Mouse (Mus musculus) megakaryocyte, embryonic 14.5 days (primary cell): Measurements from ENCODE around the gene Slc7a14. TPM values are rescaled to one million over a fixed set of nuclear protein-coding genes. Genes with fewer than 3 reads are reported as not detected.

Source experiments
- H3K27me3 ChIP-seq: replicated peaks from 2 replicates; pipeline ENCODE3; 2012; ENCODE audit warnings: inconsistent platforms
- H3K36me3 ChIP-seq: replicated peaks from 2 replicates; pipeline ENCODE3; 2012; ENCODE audit warnings: low read length, inconsistent platforms, mixed read lengths
- H3K4me1 ChIP-seq: 2 replicates; pipeline ENCODE4 v1.6.1; 2012; ENCODE audit warnings: inconsistent platforms
- H3K4me3 ChIP-seq: replicated peaks from 2 replicates; pipeline ENCODE3; 2012; ENCODE audit warnings: moderate library complexity, mild to moderate bottlenecking, inconsistent platforms
- H3K9me3 ChIP-seq: 2 replicates; pipeline ENCODE4 v1.6.1; 2012; ENCODE audit warnings: inconsistent platforms
- FLI1 ChIP-seq: IDR thresholded peaks from 2 replicates; pipeline ENCODE4 v1.6.1; 2012; ENCODE audit warnings: low read length, inconsistent platforms, mixed read lengths
- GATA1 ChIP-seq: IDR thresholded peaks from 3 replicates; pipeline ENCODE4 v1.6.1; 2012; ENCODE audit warnings: mixed read lengths, low read length, inconsistent platforms, borderline replicate concordance
- polyA plus RNA-seq: library from polyadenylated mRNA; stranded (reverse); fragments of >175 nt; gene quantifications from 2 replicates; pipeline ENCODE4 v1.2.3, GENCODE M21; 2012; ENCODE audit warnings: low replicate concordance; ENCODE audit not compliant: insufficient read depth

The Slc7a14 gene
- polyA plus RNA-seq, 1 experiment = not detected

DNA sequence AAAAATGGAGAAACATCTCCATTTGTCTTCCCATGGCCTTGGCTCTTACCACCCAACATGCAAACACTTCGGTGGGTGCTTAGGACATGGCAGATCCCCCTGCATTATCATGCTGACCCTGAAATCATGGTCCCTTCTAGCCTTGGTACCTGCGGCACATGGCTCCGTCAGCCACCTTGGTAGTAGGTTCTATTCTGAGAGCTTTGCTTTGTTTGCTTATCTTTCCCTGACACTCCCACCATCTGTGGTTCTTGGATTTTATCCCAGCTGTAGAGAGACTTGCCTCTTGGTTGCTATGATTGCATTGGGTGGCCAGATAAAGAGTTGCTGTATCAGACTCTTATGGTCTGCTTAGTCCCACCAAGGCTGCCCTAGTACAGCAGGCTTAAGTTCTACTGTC lies 46.6 kb downstream of the Slc7a14 start:
- Histone ChIP-seq H3K4me3 (no peak overlapping the region), H3K36me3 (no peaks in the 10 kb centered on the region), H3K27me3 (no peaks in the 10 kb centered on the region), H3K9me3 (no peaks in the 10 kb centered on the region), H3K4me1 (0 out of 2 replicates have a peak, but pooled peaks cover 3% of the 10 kb centered on the region)
- TF ChIP-seq GATA1 (no peak), FLI1 (no peak)

DNA sequence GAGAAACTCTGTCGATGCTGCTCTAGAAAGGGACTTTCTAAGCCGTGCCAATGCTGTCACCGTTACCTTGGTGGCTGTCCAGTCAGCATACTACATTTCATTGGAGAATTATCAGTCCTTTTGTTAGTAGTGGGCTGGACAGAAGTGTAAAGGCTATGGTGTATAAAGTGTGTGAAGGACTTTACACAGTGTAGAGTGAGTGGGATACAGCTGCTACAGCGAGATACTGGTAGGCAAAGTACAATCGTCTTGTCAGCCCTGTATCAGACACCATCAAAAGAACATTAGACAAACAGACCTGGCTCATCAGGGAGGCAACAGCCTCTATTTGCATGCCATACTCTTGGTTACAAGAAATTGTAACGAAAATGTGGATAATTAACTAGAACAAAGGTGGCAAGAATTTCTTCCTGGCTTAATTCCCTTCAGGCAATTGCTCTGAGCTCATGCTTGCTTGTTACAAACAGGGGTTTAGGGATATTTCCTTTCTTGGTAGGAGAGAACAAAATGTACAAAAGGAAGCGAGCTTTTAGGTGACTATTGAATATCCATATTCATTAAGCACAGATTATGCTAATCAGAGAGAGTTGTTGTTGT lies 48.7 kb downstream of the Slc7a14 start:
- H3K36me3 ChIP-seq = no peaks in the 10 kb centered on the region
- H3K4me3 ChIP-seq = no peak overlapping the region
- H3K4me1 ChIP-seq = 0 out of 2 replicates have a peak, but pooled peaks cover 3% of the 10 kb centered on the region
- TF ChIP-seq FLI1 (no peak), GATA1 (no peak)
- no peaks in the 10 kb centered on the region for H3K27me3 ChIP-seq
- H3K9me3 ChIP-seq = peaks cover 10% of the 10 kb centered on the region; the same call in 1 of the 2 replicates

DNA sequence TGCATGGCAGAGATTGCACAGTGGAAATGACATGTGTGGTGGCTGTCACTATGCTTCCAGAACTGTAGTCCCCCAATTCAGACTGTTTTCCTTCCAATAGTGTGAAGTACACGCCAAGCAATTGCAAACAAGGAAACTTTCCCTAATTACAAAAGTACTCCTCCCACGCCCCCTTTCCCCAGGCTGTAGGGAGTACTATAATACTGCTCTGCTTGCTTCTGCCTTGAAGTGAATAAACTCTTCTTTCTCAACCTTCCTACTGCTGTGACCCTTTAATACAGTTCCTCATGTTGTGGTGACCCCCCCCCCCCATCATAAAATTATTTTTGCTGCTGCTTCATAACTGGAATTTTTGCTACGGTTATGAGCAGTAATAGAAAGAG lies 49.2 kb downstream of the Slc7a14 start:
- H3K4me3 ChIP-seq = no peak overlapping the region

DNA sequence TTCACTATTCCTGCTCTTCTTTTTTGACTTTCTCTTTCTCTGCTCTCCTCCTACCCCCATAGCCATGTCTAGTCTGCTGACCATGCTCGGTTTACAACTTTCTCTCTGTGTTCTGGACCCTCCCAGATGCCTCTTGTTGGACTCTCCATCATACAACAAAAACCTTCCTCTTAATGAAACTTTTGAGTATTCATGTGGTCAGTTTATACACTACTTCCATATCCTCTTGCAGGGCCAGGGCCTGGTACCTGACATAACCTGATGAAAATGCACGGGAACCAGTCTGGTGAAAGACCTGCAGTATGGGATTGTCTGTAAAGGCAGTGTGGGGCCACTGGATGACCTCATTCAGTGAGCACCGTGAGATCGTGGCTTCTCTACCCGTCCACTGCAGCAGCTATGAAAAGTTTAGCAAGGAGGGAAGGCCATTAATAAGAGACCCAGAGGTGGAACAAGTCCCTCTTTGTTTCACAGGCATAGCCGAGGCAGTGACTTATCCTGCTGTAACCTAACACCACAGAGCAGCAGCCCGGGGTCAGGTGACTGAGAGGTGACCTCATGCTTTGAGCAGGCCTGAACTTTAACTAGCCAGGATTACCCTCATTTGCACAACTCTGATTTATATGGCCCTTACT lies 49.7 kb downstream of the Slc7a14 start:
- Histone ChIP-seq H3K36me3 (no peaks in the 10 kb centered on the region), H3K27me3 (no peaks in the 10 kb centered on the region), H3K4me3 (no peak overlapping the region), H3K9me3 (peaks cover 10% of the 10 kb centered on the region; the same call in 1 of the 2 replicates), H3K4me1 (0 out of 2 replicates have a peak, but pooled peaks cover 3% of the 10 kb centered on the region)
- TF ChIP-seq FLI1 (no peak), GATA1 (no peak)

More for the DNA sequence above, 49.2 kb downstream of the Slc7a14 start:
- peaks cover 10% of the 10 kb centered on the region; the same call in 1 of the 2 replicates for H3K9me3 ChIP-seq
- no peaks in the 10 kb centered on the region for H3K27me3 ChIP-seq
- TF ChIP-seq FLI1 (no peak), GATA1 (no peak)
- H3K4me1 ChIP-seq = 0 out of 2 replicates have a peak, but pooled peaks cover 3% of the 10 kb centered on the region
- H3K36me3 ChIP-seq = no peaks in the 10 kb centered on the region

DNA sequence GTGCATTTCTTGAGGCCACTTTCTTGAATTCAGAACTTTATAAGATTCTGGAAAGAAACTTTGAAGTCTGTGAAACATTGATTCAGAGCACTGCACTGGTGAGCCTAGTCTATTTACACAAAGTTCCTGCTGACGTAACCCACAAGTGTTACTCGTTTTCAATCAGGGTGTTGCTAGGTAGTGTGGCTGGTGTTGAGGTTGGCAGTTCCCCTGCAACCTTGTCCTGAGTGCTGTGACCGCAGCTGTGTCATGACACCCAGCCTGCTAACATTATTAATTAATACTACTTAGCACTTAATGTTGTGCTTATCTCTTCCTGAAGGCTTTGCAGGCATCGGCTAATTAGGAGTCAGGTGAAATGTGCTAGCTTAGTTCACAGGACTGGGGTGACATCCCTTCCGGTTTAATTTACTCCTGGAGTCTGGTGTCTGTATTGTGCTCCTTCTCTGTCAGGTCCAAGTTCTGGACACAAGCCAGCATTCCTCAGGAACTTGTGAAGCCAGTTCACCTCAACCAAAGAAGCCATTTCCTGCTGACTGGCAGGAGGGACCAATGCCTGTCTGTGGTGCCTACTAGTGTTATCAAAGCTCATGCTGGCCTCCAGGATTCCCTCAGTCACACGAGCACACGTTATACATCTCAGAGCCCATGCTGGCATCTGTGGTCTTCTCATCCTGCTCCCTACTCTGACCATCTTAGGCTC lies 50.5 kb downstream of the Slc7a14 start:
- no peaks in the 10 kb centered on the region for H3K36me3 ChIP-seq
- TF ChIP-seq GATA1 (no peak), FLI1 (no peak)
- H3K27me3 ChIP-seq = no peaks in the 10 kb centered on the region
- 0 out of 2 replicates have a peak, but pooled peaks cover 3% of the 10 kb centered on the region for H3K4me1 ChIP-seq
- peaks cover 10% of the 10 kb centered on the region; the same call in 1 of the 2 replicates for H3K9me3 ChIP-seq
- H3K4me3 ChIP-seq = no peak overlapping the region

DNA sequence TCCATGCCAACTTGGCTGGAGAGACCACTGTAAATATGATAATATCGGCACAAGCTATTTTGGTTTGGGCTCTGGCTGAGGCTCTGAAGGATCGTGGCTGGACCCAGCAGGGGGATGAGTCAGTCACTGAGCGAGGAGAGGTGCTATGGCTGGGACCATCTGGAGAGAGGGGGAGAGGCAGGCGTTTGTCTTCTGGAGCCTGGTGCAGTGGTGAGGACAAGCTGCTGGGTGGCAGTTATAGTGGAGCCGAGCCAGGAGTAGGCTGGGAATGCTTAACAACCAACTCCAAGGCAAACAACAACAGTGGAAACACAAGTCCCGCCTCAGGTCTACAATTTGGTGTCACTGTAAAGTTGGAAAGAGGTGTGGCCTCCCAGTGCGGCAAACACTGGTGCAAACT lies 55.8 kb downstream of the Slc7a14 start:
- H3K9me3 ChIP-seq = peaks cover 10% of the 10 kb centered on the region; the same call in 1 of the 2 replicates
- no peaks in the 10 kb centered on the region for H3K27me3 ChIP-seq
- H3K36me3 ChIP-seq = no peaks in the 10 kb centered on the region
- no peak overlapping the region for H3K4me3 ChIP-seq
- TF ChIP-seq GATA1 (no peak), FLI1 (no peak)
- no peaks in the 10 kb centered on the region for H3K4me1 ChIP-seq

DNA sequence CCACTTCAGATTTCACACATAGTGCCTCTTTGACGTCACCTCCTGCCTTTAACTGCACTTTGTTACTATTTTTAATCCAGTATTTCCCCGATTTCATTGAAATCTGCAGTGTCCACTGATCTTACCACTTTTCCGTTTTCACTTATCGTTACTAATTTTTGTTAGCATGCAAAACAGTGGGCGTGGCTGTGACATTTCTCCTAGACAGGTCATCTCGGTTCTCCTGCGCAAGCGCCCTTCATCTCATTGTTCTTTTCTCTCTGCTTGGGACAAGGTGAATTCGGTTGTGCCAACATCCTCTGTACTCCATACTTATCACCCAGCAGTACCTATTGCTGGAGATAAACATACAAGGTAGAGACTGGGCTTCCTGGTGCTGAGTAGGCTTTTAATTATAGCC lies 56.3 kb downstream of the Slc7a14 start:
- Histone ChIP-seq H3K4me1 (no peaks in the 10 kb centered on the region), H3K4me3 (no peak overlapping the region), H3K27me3 (no peaks in the 10 kb centered on the region), H3K36me3 (no peaks in the 10 kb centered on the region), H3K9me3 (peaks cover 10% of the 10 kb centered on the region; the same call in 1 of the 2 replicates)
- TF ChIP-seq FLI1 = no peak
- TF ChIP-seq GATA1 = no peak

DNA sequence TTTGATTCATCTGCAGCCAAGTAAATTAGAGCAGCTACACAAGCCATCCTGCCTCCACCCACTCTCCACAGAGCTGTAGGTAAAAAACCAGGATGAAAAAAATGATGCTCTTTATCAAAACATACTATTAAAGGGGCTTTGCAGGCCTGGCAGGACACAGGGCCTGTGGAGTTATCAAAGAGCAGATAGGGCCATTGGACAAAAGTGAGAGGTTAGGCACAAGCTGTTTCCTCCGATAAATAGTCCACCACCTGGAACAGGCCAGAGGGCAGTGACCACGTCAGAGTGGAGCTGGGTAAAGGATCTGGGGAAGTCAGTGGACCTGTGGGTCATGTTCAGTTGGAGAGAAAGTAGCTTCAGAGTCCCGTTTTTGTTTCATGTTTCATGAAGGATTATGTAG lies 57.6 kb downstream of the Slc7a14 start:
- TF ChIP-seq GATA1 = no peak
- TF ChIP-seq FLI1 = no peak
- no peaks in the 10 kb centered on the region for H3K27me3 ChIP-seq
- H3K36me3 ChIP-seq = no peaks in the 10 kb centered on the region
- H3K9me3 ChIP-seq = peaks cover 2% of the 10 kb centered on the region; the same call in 1 of the 2 replicates
- H3K4me3 ChIP-seq = no peak overlapping the region
- no peaks in the 10 kb centered on the region for H3K4me1 ChIP-seq

DNA sequence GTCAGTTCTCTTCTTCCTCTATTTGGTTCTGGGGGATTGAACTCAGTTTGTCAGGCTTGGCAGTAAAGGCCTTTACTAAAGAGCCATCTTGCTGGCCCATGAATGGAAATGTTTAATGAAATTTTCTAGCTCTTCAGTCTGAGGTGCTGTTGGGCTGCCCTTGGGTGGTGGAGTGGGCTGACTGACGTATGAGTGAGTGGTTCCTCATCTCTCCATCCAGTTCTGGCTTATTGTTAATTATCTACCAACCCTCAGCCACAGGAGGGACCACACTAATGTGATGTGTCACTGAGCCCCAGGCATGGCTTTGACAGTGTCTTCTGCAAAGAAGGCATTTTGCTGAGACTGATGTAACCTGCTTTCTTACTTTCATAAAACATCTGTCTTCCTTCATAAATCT lies 66.7 kb downstream of the Slc7a14 start:
- Histone ChIP-seq H3K9me3 (no peaks in the 10 kb centered on the region), H3K4me3 (no peak overlapping the region), H3K4me1 (no peaks in the 10 kb centered on the region), H3K27me3 (no peaks in the 10 kb centered on the region), H3K36me3 (no peaks in the 10 kb centered on the region)
- no peak for TF ChIP-seq FLI1
- TF ChIP-seq GATA1 = no peak

DNA sequence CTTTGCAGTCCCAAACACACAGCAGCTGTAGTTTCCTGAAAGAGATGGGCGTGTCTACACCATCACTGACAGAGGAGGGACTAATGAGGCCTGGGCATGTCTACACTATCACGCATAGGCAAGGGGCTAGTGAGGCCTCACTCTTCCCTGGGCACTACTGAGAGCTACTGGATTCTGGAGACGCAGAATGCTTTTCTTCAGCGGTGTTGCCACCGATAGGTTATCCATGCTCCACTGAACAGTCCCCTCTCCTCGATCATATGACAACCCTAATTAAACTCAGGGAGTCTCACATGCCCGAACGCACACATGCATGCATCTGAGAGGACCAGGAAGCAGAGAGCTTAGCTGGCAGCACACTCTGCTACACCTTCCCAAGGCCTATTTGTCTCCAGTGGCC lies 69.3 kb downstream of the Slc7a14 start:
- no peaks in the 10 kb centered on the region for H3K36me3 ChIP-seq
- H3K4me1 ChIP-seq = no peaks in the 10 kb centered on the region
- H3K27me3 ChIP-seq = no peaks in the 10 kb centered on the region
- TF ChIP-seq FLI1 (no peak), GATA1 (no peak)
- H3K9me3 ChIP-seq = no peaks in the 10 kb centered on the region
- H3K4me3 ChIP-seq = no peak overlapping the region
